Mouse (Mus musculus): ENCODE data around the gene Mpp3.

The Mpp3 gene

GRCm38 (mm10) chr11:101976949-101977348 is 51.3 kb downstream of the Mpp3 start:
- DNase-seq (ENCODE audit: low spot score): no peak

GRCm38 (mm10) chr11:101974923-101975322 is 53.3 kb downstream of the Mpp3 start:
- DNase-seq (ENCODE audit: low spot score): no peak

GRCm38 (mm10) chr11:101974181-101974580 is 54.1 kb downstream of the Mpp3 start:
- DNase-seq (ENCODE audit: low spot score): no peak

GRCm38 (mm10) chr11:101973496-101973895 is 54.8 kb downstream of the Mpp3 start:
- no peak for DNase-seq (ENCODE audit: low spot score)

GRCm38 (mm10) chr11:101972651-101973050 is 55.6 kb downstream of the Mpp3 start:
- no peak for DNase-seq (ENCODE audit: low spot score)

GRCm38 (mm10) chr11:101972097-101972496 is 56.2 kb downstream of the Mpp3 start:
- no peak for DNase-seq (ENCODE audit: low spot score)

GRCm38 (mm10) chr11:101971410-101971809 is 56.9 kb downstream of the Mpp3 start:
- peak; percentile 53 for DNase-seq (ENCODE audit: low spot score)

- no peak for DNase-seq (ENCODE audit: low spot score)
Measured at GRCm38 (mm10) chr11:101969835-101970234, 58.4 kb downstream of the Mpp3 start.

GRCm38 (mm10) chr11:101968791-101969190 is 59.5 kb downstream of the Mpp3 start:
- peak; percentile 95 for DNase-seq (ENCODE audit: low spot score)

GRCm38 (mm10) chr11:101968311-101968710 is 60.0 kb downstream of the Mpp3 start:
- DNase-seq (ENCODE audit: low spot score): no peak

GRCm38 (mm10) chr11:101966965-101967614 is 61.2 kb downstream of the Mpp3 start, which contains the start of gene Sost:
Sost (minus strand) TSS chr11:101967015.
- no peak for DNase-seq (ENCODE audit: low spot score)

- DNase-seq (ENCODE audit: low spot score): no peak
Measured at GRCm38 (mm10) chr11:101965553-101965952, 62.7 kb downstream of the Mpp3 start.

GRCm38 (mm10) chr11:101964647-101965046 is 63.6 kb downstream of the Mpp3 start:
- no peak for DNase-seq (ENCODE audit: low spot score)

GRCm38 (mm10) chr11:101963473-101964291 is 64.6 kb downstream of the Mpp3 start:
- DNase-seq (ENCODE audit: low spot score): peak; percentile 63

GRCm38 (mm10) chr11:101963043-101963442 is 65.2 kb downstream of the Mpp3 start:
- DNase-seq (ENCODE audit: low spot score): no peak

- no peak for DNase-seq (ENCODE audit: low spot score)
Measured at GRCm38 (mm10) chr11:101957476-101957875, 70.8 kb downstream of the Mpp3 start.

- no peak for DNase-seq (ENCODE audit: low spot score)
Measured at GRCm38 (mm10) chr11:101953441-101953840, 74.8 kb downstream of the Mpp3 start.

- DNase-seq (ENCODE audit: low spot score): no peak
Measured at GRCm38 (mm10) chr11:101952541-101953341, 75.5 kb downstream of the Mpp3 start.

GRCm38 (mm10) chr11:101950021-101950420 is 78.2 kb downstream of the Mpp3 start:
- DNase-seq (ENCODE audit: low spot score): no peak
